Mouse (Mus musculus): Measurements from ENCODE around the gene Vmn1r181. TPM values are rescaled to one million over a fixed set of nuclear protein-coding genes. Genes with fewer than 3 reads are reported as not detected.
"Not testable (repeated sequence)": the region's sequence is repeated elsewhere in the genome, so short reads cannot be mapped to it uniquely, and the experiment has no call there.

The Vmn1r181 gene
- not detected in 3 replicates for total RNA-seq (2017)

DNA sequence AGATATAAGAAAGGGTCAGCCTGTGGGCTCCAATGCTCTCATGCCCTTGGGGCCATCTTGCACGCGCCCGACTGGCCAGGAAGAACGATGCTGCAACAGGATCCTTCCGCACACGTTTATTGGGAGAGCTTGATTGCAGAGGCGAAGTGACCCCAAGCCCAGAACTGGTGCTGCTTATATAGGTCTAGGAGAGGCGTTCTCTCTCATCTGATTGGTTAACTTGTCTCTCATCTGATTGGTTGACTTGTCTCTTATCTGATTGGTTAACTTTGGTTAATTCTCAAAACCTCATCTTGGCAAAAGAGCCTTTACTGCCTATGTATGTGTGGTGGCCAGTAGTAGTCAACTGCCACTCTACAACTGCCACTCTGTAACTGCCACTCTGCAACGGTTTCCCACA, at the start of gene Vmn1r181:
TSS of gene Vmn1r181 (plus strand) at position 301 of the 400 bp plus-strand sequence.
- not testable (repeated sequence) for ATAC-seq (replicated peaks; ENCODE audit: insufficient number of reproducible peaks, low FRiP score, low TSS enrichment, poor library complexity, severe bottlenecking)

DNA sequence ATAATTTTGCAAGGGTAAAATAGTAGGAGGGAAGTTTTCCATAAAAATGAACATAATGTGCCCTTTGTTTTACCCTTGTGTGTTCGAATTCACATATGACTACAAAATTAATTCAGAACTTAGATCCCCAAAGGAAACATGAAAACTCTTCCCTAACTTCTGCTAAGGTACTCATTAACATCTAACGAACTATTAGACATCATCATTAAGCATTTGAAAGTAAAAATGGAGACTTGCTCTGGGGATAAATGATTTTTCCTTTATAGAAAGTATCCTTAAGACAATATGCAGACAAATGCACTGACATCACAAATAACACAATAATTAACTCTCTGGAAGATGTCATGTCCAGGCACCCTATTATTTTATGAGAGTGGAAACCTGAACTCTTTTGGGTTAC, 47.7 kb upstream of the Vmn1r181 start, which contains the start of gene Vmn1r179:
TSS of gene Vmn1r179 (plus strand) at position 301 of the 400 bp plus-strand sequence.
- no peak for ATAC-seq (replicated peaks; ENCODE audit: insufficient number of reproducible peaks, low FRiP score, low TSS enrichment, poor library complexity, severe bottlenecking)

- no peak for ATAC-seq (replicated peaks; ENCODE audit: insufficient number of reproducible peaks, low FRiP score, low TSS enrichment, poor library complexity, severe bottlenecking)
These were observed 24.1 kb upstream of the Vmn1r181 start, which contains the start of gene Vmn1r180 for GRCm38 (mm10) chr7:23950332-23950731. Vmn1r180 (plus strand) TSS chr7:23950632.

- ATAC-seq (replicated peaks; ENCODE audit: insufficient number of reproducible peaks, low FRiP score, low TSS enrichment, poor library complexity, severe bottlenecking): not testable (repeated sequence)
These were observed 6.4 kb upstream of the Vmn1r181 start for GRCm38 (mm10) chr7:23968044-23968443.

GRCm38 (mm10) chr7:24001391-24001790, 27.0 kb downstream of the Vmn1r181 start, which contains the start of gene V1rd19:
V1rd19 (plus strand) TSS chr7:24001691.
- ATAC-seq (replicated peaks; ENCODE audit: insufficient number of reproducible peaks, low FRiP score, low TSS enrichment, poor library complexity, severe bottlenecking): no peak

Other genes with a start within 250 kb of the Vmn1r181 start
- not detected in 3 replicates for gene Vmn1r174, start 222.3 kb upstream of the Vmn1r181 start, total RNA-seq (2017)
- gene Vmn1r175, start 164.0 kb upstream of the Vmn1r181 start, total RNA-seq (2017): not detected in 3 replicates
- gene Vmn1r176, start 137.2 kb upstream of the Vmn1r181 start, total RNA-seq (2017): not detected in 3 replicates
- gene Vmn1r177, start 108.2 kb upstream of the Vmn1r181 start, total RNA-seq (2017): not detected in 3 replicates
- not detected in 3 replicates for gene Vmn1r178, start 82.6 kb upstream of the Vmn1r181 start, total RNA-seq (2017)
- gene Vmn1r179, start 47.6 kb upstream of the Vmn1r181 start, total RNA-seq (2017): not detected in 3 replicates
- not detected in 3 replicates for gene Vmn1r180, start 24.0 kb upstream of the Vmn1r181 start, total RNA-seq (2017)
- gene V1rd19, start 27.1 kb downstream of the Vmn1r181 start, total RNA-seq (2017): not detected in 3 replicates
- not detected in 3 replicates for gene Vmn1r183, start 78.6 kb downstream of the Vmn1r181 start, total RNA-seq (2017)
- gene Zfp180, start 107.3 kb downstream of the Vmn1r181 start, total RNA-seq (2017): 15.0 to 29.2 TPM (median 15.3 TPM) in 3 replicates
- 3.6 to 4.1 TPM (median 3.6 TPM) in 3 replicates for gene Zfp112, start 137.7 kb downstream of the Vmn1r181 start, total RNA-seq (2017)
- 4.9 to 11.2 TPM (median 7.6 TPM) in 3 replicates for gene Zfp235, start 159.6 kb downstream of the Vmn1r181 start, total RNA-seq (2017)
- gene Zfp114, start 200.4 kb downstream of the Vmn1r181 start, total RNA-seq (2017): 0.68 TPM in 1 of 3 replicates, not detected in the others
- gene Zfp111, start 236.8 kb downstream of the Vmn1r181 start, total RNA-seq (2017): 1.7 to 4.3 TPM (median 2.3 TPM) in 3 replicates